Mouse (Mus musculus): ENCODE results near the gene Akr1c14. TPM values are rescaled to one million over a fixed set of nuclear protein-coding genes. Genes with fewer than 3 reads are reported as not detected.
"Not testable (repeated sequence)": the region's sequence is repeated elsewhere in the genome, so short reads cannot be mapped to it uniquely, and the experiment has no call there.

The Akr1c14 gene
- polyA plus RNA-seq, 1 experiment from 2014 or later, result 0.18 TPM

GRCm38 (mm10) chr13:4059363-4059762, 10.6 kb downstream of the Akr1c14 start:
- Histone ChIP-seq H3K27ac (no peak overlapping the region), H3K27me3 (ENCODE audit: low read depth, poor library complexity, severe bottlenecking) (no peaks in the 10 kb centered on the region), H3K4me1 (no peaks in the 10 kb centered on the region), H3K36me3 (no peaks in the 10 kb centered on the region), H3K9me3 (replicated peaks) (no peaks in the 10 kb centered on the region), H3K4me3 (no peak overlapping the region)
- no peak for DNase-seq (ENCODE audit: low spot score)
- 78% methylated on average over 5 of the region's 5 CpGs for WGBS

GRCm38 (mm10) chr13:4060214-4060730, 11.5 kb downstream of the Akr1c14 start:
- no peaks in the 10 kb centered on the region for H3K4me1 ChIP-seq
- 78% methylated on average over 3 of the region's 3 CpGs for WGBS
- H3K9me3 ChIP-seq (replicated peaks), result no peaks in the 10 kb centered on the region
- no peaks in the 10 kb centered on the region for H3K27me3 ChIP-seq (ENCODE audit: low read depth, poor library complexity, severe bottlenecking)
- H3K27ac ChIP-seq, result no peak overlapping the region
- no peak for DNase-seq (ENCODE audit: low spot score)
- H3K4me3 ChIP-seq, result no peak overlapping the region
- no peaks in the 10 kb centered on the region for H3K36me3 ChIP-seq

- H3K27me3 ChIP-seq (ENCODE audit: low read depth, poor library complexity, severe bottlenecking), result no peaks in the 10 kb centered on the region
- WGBS, result 90% methylated on average over 9 of the region's 9 CpGs
- no peak for DNase-seq (ENCODE audit: low spot score)
Observed at GRCm38 (mm10) chr13:4076517-4077435, 28.0 kb downstream of the Akr1c14 start.

GRCm38 (mm10) chr13:4079876-4080275, 31.1 kb downstream of the Akr1c14 start:
- Histone ChIP-seq H3K27me3 (ENCODE audit: low read depth, poor library complexity, severe bottlenecking) (no peaks in the 10 kb centered on the region), H3K4me3 (no peak overlapping the region), H3K4me1 (no peaks in the 10 kb centered on the region), H3K9me3 (replicated peaks) (no peaks in the 10 kb centered on the region), H3K27ac (no peak overlapping the region), H3K36me3 (no peaks in the 10 kb centered on the region)
- no peak for DNase-seq (ENCODE audit: low spot score)

More at GRCm38 (mm10) chr13:4076517-4077435, 28.0 kb downstream of the Akr1c14 start:
- Histone ChIP-seq H3K4me3 (no peak overlapping the region), H3K36me3 (no peaks in the 10 kb centered on the region), H3K9me3 (replicated peaks) (no peaks in the 10 kb centered on the region), H3K4me1 (no peaks in the 10 kb centered on the region), H3K27ac (no peak overlapping the region)

- H3K36me3 ChIP-seq, result no peaks in the 10 kb centered on the region
- H3K27me3 ChIP-seq (ENCODE audit: low read depth, poor library complexity, severe bottlenecking), result no peaks in the 10 kb centered on the region
- DNase-seq (ENCODE audit: low spot score), result no peak
- no peak overlapping the region for H3K27ac ChIP-seq
- H3K4me1 ChIP-seq, result no peaks in the 10 kb centered on the region
- no peak overlapping the region for H3K4me3 ChIP-seq
- no peaks in the 10 kb centered on the region for H3K9me3 ChIP-seq (replicated peaks)
Observed at GRCm38 (mm10) chr13:4101691-4102090, 52.9 kb downstream of the Akr1c14 start.

- no peaks in the 10 kb centered on the region for H3K9me3 ChIP-seq (replicated peaks)
- no peaks in the 10 kb centered on the region for H3K36me3 ChIP-seq
- no peak overlapping the region for H3K27ac ChIP-seq
- H3K27me3 ChIP-seq (ENCODE audit: low read depth, poor library complexity, severe bottlenecking), result no peaks in the 10 kb centered on the region
- H3K4me1 ChIP-seq, result no peaks in the 10 kb centered on the region
- no peak overlapping the region for H3K4me3 ChIP-seq
- DNase-seq (ENCODE audit: low spot score), result no peak
Observed at GRCm38 (mm10) chr13:4102721-4103120, 53.9 kb downstream of the Akr1c14 start.

GRCm38 (mm10) chr13:4110281-4111188, 61.7 kb downstream of the Akr1c14 start:
- peak; percentile 60 for DNase-seq (ENCODE audit: low spot score)
- H3K27me3 ChIP-seq (ENCODE audit: low read depth, poor library complexity, severe bottlenecking), result no peaks in the 10 kb centered on the region
- no peak overlapping the region for H3K27ac ChIP-seq
- no peaks in the 10 kb centered on the region for H3K4me1 ChIP-seq
- WGBS, result 36% methylated on average over 6 of the region's 6 CpGs
- no peak overlapping the region for H3K4me3 ChIP-seq
- H3K9me3 ChIP-seq (replicated peaks), result no peaks in the 10 kb centered on the region
- H3K36me3 ChIP-seq, result no peaks in the 10 kb centered on the region

- no peak for DNase-seq (ENCODE audit: low spot score)
- 76% methylated on average over 2 of the region's 2 CpGs for WGBS
- Histone ChIP-seq H3K27me3 (ENCODE audit: low read depth, poor library complexity, severe bottlenecking) (no peaks in the 10 kb centered on the region), H3K9me3 (replicated peaks) (no peaks in the 10 kb centered on the region), H3K27ac (no peak overlapping the region), H3K4me3 (no peak overlapping the region), H3K4me1 (no peaks in the 10 kb centered on the region), H3K36me3 (no peaks in the 10 kb centered on the region)
Observed at GRCm38 (mm10) chr13:4119181-4119904, 70.5 kb downstream of the Akr1c14 start.

- Histone ChIP-seq H3K4me3 (no peak overlapping the region), H3K27ac (no peak overlapping the region), H3K27me3 (ENCODE audit: low read depth, poor library complexity, severe bottlenecking) (no peaks in the 10 kb centered on the region), H3K4me1 (no peaks in the 10 kb centered on the region), H3K36me3 (no peaks in the 10 kb centered on the region), H3K9me3 (replicated peaks) (0 out of 2 replicates have a peak, but pooled peaks cover 2% of the 10 kb centered on the region)
- no peak for DNase-seq (ENCODE audit: low spot score)
- WGBS, result 93% methylated on average over 7 of the region's 7 CpGs
Observed at GRCm38 (mm10) chr13:4123146-4123545, 74.3 kb downstream of the Akr1c14 start.

- not testable (repeated sequence) for H3K27me3 ChIP-seq (ENCODE audit: low read depth, poor library complexity, severe bottlenecking); DNase-seq (ENCODE audit: low spot score); H3K4me1 ChIP-seq; H3K9me3 ChIP-seq (replicated peaks); H3K36me3 ChIP-seq; H3K4me3 ChIP-seq; H3K27ac ChIP-seq
- WGBS, result 94% methylated on average over 6 of the region's 6 CpGs
Observed at GRCm38 (mm10) chr13:4124471-4124870, 75.7 kb downstream of the Akr1c14 start.

GRCm38 (mm10) chr13:4125846-4126245, 77.0 kb downstream of the Akr1c14 start:
- not testable (repeated sequence) for H3K27me3 ChIP-seq (ENCODE audit: low read depth, poor library complexity, severe bottlenecking); H3K9me3 ChIP-seq (replicated peaks); H3K4me1 ChIP-seq; H3K27ac ChIP-seq; H3K36me3 ChIP-seq; H3K4me3 ChIP-seq; DNase-seq (ENCODE audit: low spot score)
- 89% methylated on average over 1 of the region's 1 CpGs for WGBS

GRCm38 (mm10) chr13:4129100-4129499, 80.3 kb downstream of the Akr1c14 start:
- 44% methylated on average over 5 of the region's 5 CpGs for WGBS
- no peak overlapping the region for H3K27ac ChIP-seq
- no peaks in the 10 kb centered on the region for H3K36me3 ChIP-seq
- no peak for DNase-seq (ENCODE audit: low spot score)
- 0 out of 2 replicates have a peak, but pooled peaks cover 2% of the 10 kb centered on the region for H3K9me3 ChIP-seq (replicated peaks)
- no peak overlapping the region for H3K4me3 ChIP-seq
- H3K27me3 ChIP-seq (ENCODE audit: low read depth, poor library complexity, severe bottlenecking), result no peaks in the 10 kb centered on the region
- H3K4me1 ChIP-seq, result no peaks in the 10 kb centered on the region
